Mouse (Mus musculus) liver, postnatal 0 days (tissue): ENCODE measurements at regions not wholly inside any gene's neighbourhood (a gene's known extent, or its start where the extent isn't known, plus 50 kb on each side); places are given as distances from the start of the nearest gene placed in this dataset.

Experiments
- ATAC-seq: fragments of 200-750 bp; cut with Nextera tagmentation; 2 replicates; pipeline ENCODE4 v1.8.0; 2017; ENCODE audit warnings: mild to moderate bottlenecking, moderate library complexity
- DNase-seq: peaks from one replicate; pipeline ENCODE4 v3.0.0-alpha.2; 2016
- H3K27ac ChIP-seq: fragments of 300-500 bp; sonication (generic); 2 replicates; pipeline ENCODE4 v1.5.1; 2014; ENCODE audit warnings: antibody characterized with exemption, moderate library complexity, mild to moderate bottlenecking, low read depth
- H3K27me3 ChIP-seq: fragments of 300-500 bp; sonication (generic); 2 replicates; pipeline ENCODE4 v1.6.1; 2014; ENCODE audit warnings: low read length, control low read depth, mixed read lengths; ENCODE audit not compliant: insufficient read depth
- H3K36me3 ChIP-seq: fragments of 300-500 bp; sonication (generic); replicated peaks from 2 replicates; pipeline ENCODE4 v1.6.1; 2014; ENCODE audit warnings: mild to moderate bottlenecking, control low read depth, low read length, moderate library complexity, mixed read lengths; ENCODE audit not compliant: insufficient read depth
- H3K4me1 ChIP-seq: fragments of 300-500 bp; sonication (generic); 2 replicates; pipeline ENCODE4 v1.6.1; 2014; ENCODE audit warnings: antibody characterized with exemption, mild to moderate bottlenecking, control low read depth; ENCODE audit not compliant: insufficient read depth
- H3K4me2 ChIP-seq: fragments of 300-500 bp; sonication (generic); 2 replicates; pipeline ENCODE4 v1.6.1; 2014; ENCODE audit warnings: low read depth, mild to moderate bottlenecking, low read length, moderate library complexity, mixed read lengths
- H3K4me3 ChIP-seq: fragments of 300-500 bp; sonication (generic); 2 replicates; pipeline ENCODE4 v1.5.1; 2014; ENCODE audit warnings: low read depth, low read length
- H3K9ac ChIP-seq: fragments of 300-500 bp; sonication (generic); replicated peaks from 2 replicates; pipeline ENCODE4 v1.6.1; 2014; ENCODE audit warnings: mild to moderate bottlenecking, moderate library complexity
- H3K9me3 ChIP-seq: fragments of 300-500 bp; sonication (generic); 2 replicates; pipeline ENCODE4 v1.6.1; 2016; ENCODE audit warnings: mild to moderate bottlenecking, control low read depth, low read length, mixed read lengths
- CTCF ChIP-seq: sonication (generic); IDR thresholded peaks from 2 replicates; pipeline ENCODE4 v1.5.1; 2016; ENCODE audit warnings: antibody characterized with exemption, low read depth
- EP300 ChIP-seq: IDR thresholded peaks from 2 replicates; pipeline ENCODE4 v1.6.1; 2016; ENCODE audit warnings: antibody characterized with exemption, low read depth, mild to moderate bottlenecking
- WGBS: fragments of 180-500 bp; shearing (Covaris S2); extraction: QIAGEN DNeasy Blood & Tissue Kit; methylation state at CpG from one replicate; pipeline ENCODE4 v1.1.7; 2014; ENCODE audit not compliant: insufficient replicate concordance; 5-methylcytosine and 5-hydroxymethylcytosine counted together

- Histone ChIP-seq H3K27me3 (no peaks in the 10 kb centered on the region), H3K4me2 (no peak overlapping the region), H3K36me3 (no peaks in the 10 kb centered on the region), H3K9ac (no peak overlapping the region), H3K9me3 (no peaks in the 10 kb centered on the region), H3K4me1 (no peaks in the 10 kb centered on the region), H3K27ac (no peak overlapping the region), H3K4me3 (no peak overlapping the region)
- ATAC-seq: no peak
- 59% methylated on average over 6 of the region's 6 CpGs for WGBS
- no peak for DNase-seq
- no peak for TF ChIP-seq CTCF
- no peak for TF ChIP-seq EP300
Observed at GRCm38 (mm10) chr5:33518860-33519259, 85.1 kb upstream of the Nkx1-1 start.

- H3K9ac ChIP-seq: no peak overlapping the region
- no peaks in the 10 kb centered on the region for H3K36me3 ChIP-seq
- H3K27ac ChIP-seq: no peak overlapping the region
- no peaks in the 10 kb centered on the region for H3K4me1 ChIP-seq
- no peak for ATAC-seq
- DNase-seq: no peak
- no peak for TF ChIP-seq CTCF
- TF ChIP-seq EP300: no peak
- 56% methylated on average over 8 of the region's 8 CpGs for WGBS
- H3K4me2 ChIP-seq: no peak overlapping the region
- no peaks in the 10 kb centered on the region for H3K27me3 ChIP-seq
- no peaks in the 10 kb centered on the region for H3K9me3 ChIP-seq
- H3K4me3 ChIP-seq: no peak overlapping the region
Observed at GRCm38 (mm10) chr5:33517625-33518024, 83.8 kb upstream of the Nkx1-1 start.

GRCm38 (mm10) chr5:33516211-33516610, 82.4 kb upstream of the Nkx1-1 start:
- H3K9ac ChIP-seq: no peak overlapping the region
- H3K27me3 ChIP-seq: no peaks in the 10 kb centered on the region
- DNase-seq (no peak), ATAC-seq (no peak)
- 59% methylated on average over 3 of the region's 3 CpGs for WGBS
- H3K4me2 ChIP-seq: no peak overlapping the region
- TF ChIP-seq EP300: no peak
- no peak for TF ChIP-seq CTCF
- H3K4me1 ChIP-seq: no peaks in the 10 kb centered on the region
- H3K27ac ChIP-seq: no peak overlapping the region
- H3K4me3 ChIP-seq: no peak overlapping the region
- no peaks in the 10 kb centered on the region for H3K36me3 ChIP-seq
- no peaks in the 10 kb centered on the region for H3K9me3 ChIP-seq

- ATAC-seq (no peak), DNase-seq (no peak)
- Histone ChIP-seq H3K9me3 (no peaks in the 10 kb centered on the region), H3K27ac (no peak overlapping the region), H3K36me3 (no peaks in the 10 kb centered on the region), H3K4me1 (no peaks in the 10 kb centered on the region), H3K4me2 (no peak overlapping the region), H3K27me3 (no peaks in the 10 kb centered on the region), H3K9ac (no peak overlapping the region), H3K4me3 (no peak overlapping the region)
- TF ChIP-seq EP300: no peak
- 56% methylated on average over 22 of the region's 22 CpGs for WGBS
Observed at GRCm38 (mm10) chr5:33512253-33512884, 78.6 kb upstream of the Nkx1-1 start.

GRCm38 (mm10) chr5:33511529-33512252, 77.9 kb upstream of the Nkx1-1 start:
- Histone ChIP-seq H3K4me2 (no peak overlapping the region), H3K9me3 (no peaks in the 10 kb centered on the region), H3K4me1 (no peaks in the 10 kb centered on the region), H3K27me3 (no peaks in the 10 kb centered on the region), H3K4me3 (no peak overlapping the region), H3K36me3 (no peaks in the 10 kb centered on the region), H3K27ac (no peak overlapping the region), H3K9ac (no peak overlapping the region)
- ATAC-seq: no peak
- TF ChIP-seq EP300 (no peak), CTCF (no peak)
- WGBS: 79% methylated on average over 25 of the region's 25 CpGs
- DNase-seq: no peak

- 39% methylated on average over 13 of the region's 13 CpGs for WGBS
- Histone ChIP-seq H3K36me3 (no peaks in the 10 kb centered on the region), H3K27ac (no peak overlapping the region), H3K4me1 (no peaks in the 10 kb centered on the region), H3K9me3 (no peaks in the 10 kb centered on the region), H3K27me3 (no peaks in the 10 kb centered on the region), H3K4me3 (no peak overlapping the region), H3K9ac (no peak overlapping the region), H3K4me2 (no peak overlapping the region)
- no peak for DNase-seq
- no peak for ATAC-seq
- no peak for TF ChIP-seq EP300
Observed at GRCm38 (mm10) chr5:33505786-33506185, 72.0 kb upstream of the Nkx1-1 start.
